Mouse (Mus musculus) brown adipose tissue, adult 24 weeks (tissue): ENCODE results near the gene Mtcl1. TPM values are rescaled to one million over a fixed set of nuclear protein-coding genes. Genes with fewer than 3 reads are reported as not detected.
A peak's percentile ranks its signal among the peaks of the same experiment; 100 is the strongest.

Experiments
- H3K27ac ChIP-seq: fragments of 200-500 bp; replicated peaks from 2 replicates; pipeline ENCODE4 v1.5.1; 2012; ENCODE audit warnings: low read depth, mild to moderate bottlenecking, low read length
- H3K4me1 ChIP-seq: fragments of 200-500 bp; 2 replicates; pipeline ENCODE4 v1.6.1; 2012; ENCODE audit warnings: low read length, mixed read lengths; ENCODE audit not compliant: control insufficient read depth, insufficient read depth, insufficient read length
- H3K4me3 ChIP-seq: fragments of 200-500 bp; 2 replicates; pipeline ENCODE4 v1.5.1; 2012; ENCODE audit warnings: low read depth, mild to moderate bottlenecking, low read length, moderate library complexity; ENCODE audit not compliant: insufficient read depth
- polyA plus RNA-seq: library from polyadenylated mRNA; stranded (reverse); fragments of >200 nt; gene quantifications from 2 replicates; pipeline ENCODE4 v1.2.4, GENCODE M21; 2012; ENCODE audit not compliant: missing spikeins, insufficient read depth, insufficient read length

The Mtcl1 gene
- polyA plus RNA-seq, 1 experiment = 0.24 TPM

DNA sequence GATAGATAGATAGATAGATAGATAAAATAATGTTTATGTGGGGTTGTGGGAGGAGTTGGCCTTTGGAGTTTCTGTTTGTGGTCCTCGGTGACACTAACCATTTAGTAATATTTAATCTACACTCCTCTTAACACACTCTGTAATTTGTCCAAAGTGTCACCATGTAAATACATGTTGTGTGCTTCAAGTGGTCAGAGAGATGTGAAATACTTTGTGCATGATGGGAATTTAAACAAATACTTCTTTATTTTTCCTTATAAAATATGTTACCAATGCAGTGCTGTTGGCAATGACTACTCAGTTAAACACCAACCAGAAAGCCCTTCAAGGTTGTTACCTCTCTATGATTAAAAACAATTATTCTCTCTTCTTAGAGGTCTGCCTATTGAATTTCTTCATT lies 83.9 kb downstream of the Mtcl1 start:
- 0 out of 2 replicates have a peak, but pooled peaks cover 3% of the 10 kb centered on the region for H3K4me1 ChIP-seq
- no peak overlapping the region for H3K27ac ChIP-seq
- no peak overlapping the region for H3K4me3 ChIP-seq

- peak overlapping the region; percentile 47 for H3K4me3 ChIP-seq
- 0 out of 2 replicates have a peak, but pooled peaks cover 3% of the 10 kb centered on the region for H3K4me1 ChIP-seq
- peak overlapping the region; percentile 90 for H3K27ac ChIP-seq
Observed at GRCm38 (mm10) chr17:66365293-66365642, 84.3 kb downstream of the Mtcl1 start.

DNA sequence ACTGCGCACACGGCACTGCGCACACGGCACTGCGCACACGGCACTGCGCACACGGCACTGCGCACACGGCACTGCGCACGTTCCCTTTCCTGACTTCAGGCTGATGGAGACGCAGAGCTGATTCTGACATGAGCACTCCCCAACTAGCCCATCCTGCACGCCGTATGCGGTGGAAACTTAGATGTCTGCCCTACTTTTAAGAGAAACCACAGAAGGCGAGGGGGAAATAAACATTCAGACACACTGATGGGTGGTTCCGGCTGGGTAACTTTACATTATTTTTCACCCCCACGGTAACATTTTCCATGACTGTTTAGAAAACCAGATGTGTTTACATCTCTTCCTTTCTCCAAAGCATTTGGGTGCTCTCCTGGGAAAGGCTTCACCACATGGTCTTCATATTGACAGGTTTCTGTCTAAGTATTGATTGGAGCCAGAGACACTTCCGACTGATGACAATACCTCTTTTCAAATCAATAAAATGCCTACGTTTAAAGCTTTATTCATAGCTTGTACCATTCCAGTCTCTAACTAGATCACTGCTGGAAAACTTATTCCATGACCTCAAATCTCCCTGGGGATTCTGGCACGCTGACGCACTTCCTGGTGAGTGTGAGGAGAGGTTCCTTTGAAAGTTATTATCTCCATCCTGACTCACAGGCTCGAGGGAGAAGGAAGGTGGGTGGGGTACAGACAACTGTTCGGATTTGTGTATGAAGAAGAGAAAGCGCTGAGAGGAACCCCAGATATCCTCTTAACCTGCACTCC lies 84.8 kb downstream of the Mtcl1 start:
- Histone ChIP-seq H3K4me3 (peak overlapping the region; percentile 47), H3K4me1 (0 out of 2 replicates have a peak, but pooled peaks cover 3% of the 10 kb centered on the region), H3K27ac (peak overlapping the region; percentile 90)

GRCm38 (mm10) chr17:66363852-66364524 lies 85.6 kb downstream of the Mtcl1 start:
- H3K4me3 ChIP-seq = no peak overlapping the region
- no peak overlapping the region for H3K27ac ChIP-seq
- 0 out of 2 replicates have a peak, but pooled peaks cover 3% of the 10 kb centered on the region for H3K4me1 ChIP-seq

DNA sequence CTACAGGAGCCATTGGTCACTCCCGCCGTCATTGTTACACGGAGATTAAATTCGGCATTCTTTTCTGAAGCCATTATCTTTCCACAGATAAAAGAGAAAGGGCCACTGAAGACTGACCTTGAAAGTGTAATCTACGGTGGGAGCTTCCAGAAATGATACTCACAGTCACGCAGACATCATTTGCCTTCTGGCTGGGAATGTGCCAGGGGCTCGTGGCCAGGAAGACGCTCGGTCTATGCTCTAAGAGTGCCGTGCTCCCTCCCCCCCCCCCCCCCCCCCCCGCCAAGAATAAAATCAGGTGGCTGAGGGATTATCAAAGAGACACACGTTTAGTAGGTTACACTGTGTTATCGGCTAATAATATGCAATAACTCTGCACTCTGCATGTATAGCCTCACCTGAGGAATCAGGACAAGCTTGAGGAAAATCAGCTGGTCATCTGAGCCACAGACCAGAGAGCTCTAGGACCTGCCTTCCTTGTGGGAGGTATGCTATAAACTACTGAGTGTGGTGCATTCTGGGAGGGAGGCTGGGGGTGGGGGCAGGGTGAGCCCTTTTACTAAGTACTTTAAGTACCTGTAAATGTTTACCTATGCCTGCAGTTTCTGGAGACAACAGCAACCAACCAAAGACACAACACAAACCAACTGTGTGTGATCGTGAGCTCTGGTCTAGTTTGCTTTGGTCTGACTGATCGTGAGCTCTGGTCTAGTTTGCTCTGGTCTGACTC lies 87.1 kb downstream of the Mtcl1 start:
- Histone ChIP-seq H3K27ac (no peak overlapping the region), H3K4me3 (no peak overlapping the region)

GRCm38 (mm10) chr17:66358026-66358978 lies 91.2 kb downstream of the Mtcl1 start:
- Histone ChIP-seq H3K27ac (no peak overlapping the region), H3K4me3 (no peak overlapping the region), H3K4me1 (no peaks in the 10 kb centered on the region; the same call in 1 of the 2 replicates)

More for the DNA sequence above, 87.1 kb downstream of the Mtcl1 start:
- H3K4me1 ChIP-seq = peaks cover 3% of the 10 kb centered on the region; the same call in 1 of the 2 replicates

DNA sequence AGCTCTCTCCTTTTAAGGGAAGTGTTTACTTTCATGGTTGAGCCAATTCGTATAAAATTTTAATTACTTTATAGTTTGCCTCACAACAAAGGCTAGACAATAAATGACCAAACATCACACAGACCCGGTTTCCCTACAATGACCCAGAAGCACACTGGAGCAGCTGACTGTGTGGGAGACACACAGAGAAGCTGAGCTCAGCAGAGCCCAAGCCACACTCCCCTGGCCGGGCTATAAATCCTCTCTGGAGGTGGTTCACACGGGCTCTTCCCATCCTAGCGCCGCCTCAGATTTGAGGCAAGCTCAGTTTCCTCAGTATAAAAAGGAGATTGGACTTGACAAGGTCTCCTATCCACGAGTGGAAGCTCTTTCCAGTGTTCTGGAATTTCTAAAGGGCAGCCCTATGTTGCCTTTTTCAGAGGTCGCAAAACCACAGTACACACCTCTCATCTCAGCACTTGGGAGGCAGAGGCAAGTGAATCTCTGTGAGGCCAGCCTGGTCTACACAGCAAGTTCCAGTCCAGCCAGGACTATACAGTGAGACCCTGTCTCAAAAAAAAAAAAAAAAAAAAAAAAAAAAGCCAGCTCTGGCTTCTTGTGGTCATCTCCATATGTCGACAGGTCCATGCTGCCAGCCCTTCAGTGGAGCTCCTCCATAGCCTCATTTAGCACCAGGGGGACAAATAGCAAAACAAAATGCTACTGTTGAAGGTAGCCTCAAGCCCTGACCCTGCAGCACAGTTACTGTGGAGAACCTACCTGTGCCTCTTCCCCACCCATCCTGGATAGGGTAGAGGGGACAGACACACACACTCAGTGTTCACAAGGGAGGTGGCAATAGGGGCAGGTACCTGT lies 92.2 kb downstream of the Mtcl1 start:
- no peak overlapping the region for H3K4me3 ChIP-seq
- H3K4me1 ChIP-seq = no peaks in the 10 kb centered on the region; the same call in 1 of the 2 replicates
- no peak overlapping the region for H3K27ac ChIP-seq

GRCm38 (mm10) chr17:66353907-66354306 lies 95.6 kb downstream of the Mtcl1 start:
- Histone ChIP-seq H3K4me3 (no peak overlapping the region), H3K27ac (no peak overlapping the region), H3K4me1 (no peaks in the 10 kb centered on the region; the same call in 1 of the 2 replicates)

GRCm38 (mm10) chr17:66352847-66353643 lies 96.5 kb downstream of the Mtcl1 start:
- no peaks in the 10 kb centered on the region; the same call in 1 of the 2 replicates for H3K4me1 ChIP-seq
- H3K27ac ChIP-seq = no peak overlapping the region
- no peak overlapping the region for H3K4me3 ChIP-seq

- Histone ChIP-seq H3K4me1 (no peaks in the 10 kb centered on the region), H3K4me3 (no peak overlapping the region), H3K27ac (no peak overlapping the region)
Observed at GRCm38 (mm10) chr17:66352219-66352618, 97.3 kb downstream of the Mtcl1 start.

- Histone ChIP-seq H3K4me1 (no peaks in the 10 kb centered on the region), H3K4me3 (no peak overlapping the region), H3K27ac (no peak overlapping the region)
Observed at GRCm38 (mm10) chr17:66350689-66351088, 98.9 kb downstream of the Mtcl1 start.

DNA sequence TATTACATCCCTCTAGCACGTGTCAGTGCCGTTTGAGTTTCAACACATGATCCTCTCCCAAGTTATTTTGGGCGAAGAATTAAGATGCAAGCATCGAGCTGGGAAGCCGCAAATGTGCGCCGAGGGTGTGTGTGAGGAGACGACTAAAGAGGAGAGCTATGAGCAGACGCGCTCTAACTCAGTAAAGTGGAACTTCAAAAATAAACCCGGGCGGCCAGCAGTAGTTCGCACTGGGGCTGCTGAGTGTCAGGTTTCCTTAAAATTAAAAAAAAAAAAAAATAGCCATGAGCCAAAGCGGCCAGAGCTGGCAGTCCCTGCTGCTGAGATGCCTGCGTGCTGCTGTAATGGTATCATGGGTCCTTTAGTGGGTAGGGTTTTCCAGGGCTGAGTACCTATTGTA lies 99.4 kb downstream of the Mtcl1 start:
- H3K4me3 ChIP-seq = no peak overlapping the region
- no peaks in the 10 kb centered on the region for H3K4me1 ChIP-seq
- no peak overlapping the region for H3K27ac ChIP-seq

DNA sequence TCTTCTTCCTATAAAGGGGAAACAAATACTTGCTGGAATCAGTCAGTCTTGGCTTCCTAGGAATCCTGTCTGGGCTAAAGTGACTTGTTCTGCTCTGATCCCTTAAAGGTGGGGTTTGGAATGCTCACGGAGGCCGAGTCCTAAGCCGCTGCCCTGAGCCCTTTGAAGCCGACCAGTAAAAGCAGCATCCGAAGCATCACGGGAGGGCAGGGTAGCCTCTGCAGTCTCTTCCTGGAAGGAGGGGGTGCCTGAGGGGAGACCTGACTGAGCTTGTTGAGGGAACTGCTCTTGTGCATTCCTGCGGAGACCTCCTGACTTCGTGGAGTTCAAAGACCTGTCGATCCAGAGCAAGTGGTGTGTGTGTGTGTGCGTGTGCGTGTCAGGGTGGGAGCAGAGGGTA lies 103.2 kb downstream of the Mtcl1 start:
- Histone ChIP-seq H3K4me3 (no peak overlapping the region), H3K27ac (no peak overlapping the region), H3K4me1 (no peaks in the 10 kb centered on the region)
